Mouse (Mus musculus) bone marrow, adult 2 months (tissue): ENCODE data around the gene Il2ra.

Experiments used
- CTCF ChIP-seq: fragments of 200-500 bp; IDR thresholded peaks from 2 replicates; pipeline ENCODE4 v1.5.1; 2011; ENCODE audit warnings: low read length, control low read depth; ENCODE audit not compliant: control insufficient read depth, insufficient read depth
- POLR2A ChIP-seq: fragments of 200-500 bp; IDR thresholded peaks from 2 replicates; pipeline ENCODE4 v1.6.1; 2011; ENCODE audit warnings: low read depth, mild to moderate bottlenecking, control low read depth, low read length, borderline replicate concordance; ENCODE audit not compliant: control insufficient read depth

DNA sequence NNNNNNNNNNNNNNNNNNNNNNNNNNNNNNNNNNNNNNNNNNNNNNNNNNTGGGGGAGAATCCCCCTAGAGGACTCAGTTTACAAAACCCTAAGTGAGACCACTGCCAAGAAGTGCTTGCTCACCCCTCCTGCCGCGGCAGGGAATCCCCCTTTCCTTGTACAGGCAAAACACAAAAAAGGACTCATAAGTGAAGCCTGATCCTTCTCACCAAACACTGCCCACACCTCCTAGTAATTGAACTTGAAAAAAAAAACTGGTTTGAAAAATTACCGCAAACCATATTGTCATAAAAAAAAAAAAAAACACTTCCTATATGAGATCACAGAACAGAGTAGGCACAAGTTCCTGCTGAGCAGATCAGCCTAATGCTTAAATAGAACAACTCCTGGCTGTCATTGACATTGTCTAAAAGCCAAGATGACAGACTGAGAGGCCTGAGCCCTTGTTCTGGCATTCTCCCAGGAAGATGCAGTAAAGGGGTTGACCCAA, at the start of gene Il2ra:
- TF ChIP-seq POLR2A: no peak
- no peak for TF ChIP-seq CTCF
